Mouse (Mus musculus): ENCODE data around the gene Lcn5.

DNA sequence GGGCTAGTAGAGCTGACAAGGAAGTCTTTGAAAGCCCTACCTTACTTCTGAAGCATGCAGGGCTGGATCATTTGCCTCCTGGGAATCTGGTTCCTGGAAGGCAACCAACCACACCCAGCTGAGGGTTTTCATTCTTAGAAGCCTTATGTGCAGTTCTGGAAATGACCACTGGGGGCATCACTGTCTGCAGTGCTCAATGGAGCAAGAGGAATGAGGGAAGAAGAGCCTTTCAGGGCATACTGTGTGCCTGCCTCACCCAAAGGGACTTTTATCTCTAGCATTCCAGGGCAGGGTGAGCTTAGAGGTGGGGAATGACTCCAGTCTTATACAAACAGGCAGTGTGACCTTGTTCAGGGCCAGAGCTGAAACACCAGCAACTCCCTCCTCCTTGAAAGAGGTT lies 36.9 kb downstream of the Lcn5 start:
- peak; percentile 59 for TF ChIP-seq CTCF (IDR thresholded peaks at IDR 0.05; ENCODE audit: insufficient read depth, low read length)
- TF ChIP-seq POLR2A (IDR thresholded peaks at IDR 0.05; ENCODE audit: borderline replicate concordance, extremely low read depth, low read depth, low read length) = no peak

Data from lung, adult 2 months (tissue).